ENCODE assay signal across 8 mouse cellular contexts in the genomic region with DNA sequence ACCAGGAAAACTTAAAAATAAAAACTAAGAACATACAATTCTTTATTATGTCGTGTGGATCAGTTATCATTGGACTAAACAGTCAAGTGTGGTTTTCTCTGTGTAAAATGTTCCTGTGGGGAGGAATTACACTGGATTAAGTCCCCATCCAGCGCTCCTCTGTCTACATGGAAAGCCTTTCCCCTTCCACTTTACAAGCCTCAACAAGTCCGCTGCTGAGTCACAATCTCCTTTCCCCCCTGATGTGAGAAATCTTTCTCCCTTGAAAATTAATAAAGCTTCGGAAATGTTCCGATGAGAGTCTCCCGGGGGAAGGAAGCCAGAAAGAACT. TPM values are rescaled to one million over a fixed set of nuclear protein-coding genes. Genes with fewer than 3 reads are reported as not detected.
DNase-seq lines count a peak whose midpoint lies in the region; ATAC-seq and TF ChIP-seq lines count a peak whose summit lies in the region.

No protein-coding gene starts in this region.

- H3K27me3 ChIP-seq in embryonic facial prominence, embryonic 12.5 days = peaks cover 3% of the 10 kb centered on the region; the same call in 1 of the 2 replicates
- H3K27me3 ChIP-seq in hindbrain, postnatal 0 days (ENCODE audit: insufficient read depth, low read length) = no peaks in the 10 kb centered on the region
- no peaks in the 10 kb centered on the region for H3K27me3 ChIP-seq in midbrain, postnatal 0 days (ENCODE audit: insufficient read depth, low read length)

- intact Hi-C loops in left cerebral cortex, adult 2 months (cut with DNase I) = loop anchor here (10.0 kb wide), 4 partner anchors 433 to 1287 kb away; a partner anchor contains a TSS

- peak overlapping the region; percentile 95 for H3K4me3 ChIP-seq in left cerebral cortex, adult 2 months
- peak overlapping the region; percentile 84 for H3K4me3 ChIP-seq in embryonic facial prominence, embryonic 12.5 days
- peak overlapping the region; percentile 99 for H3K4me3 ChIP-seq in hindbrain, postnatal 0 days (ENCODE audit: low read length)
- peak overlapping the region; percentile 99 for H3K4me3 ChIP-seq in midbrain, postnatal 0 days (ENCODE audit: low read depth, low read length)

- DNase-seq in left cerebral cortex, adult 2 months (ENCODE audit: extremely low spot score in 1 of 2, low spot score in 2 of 2) = no peak
- no peak for DNase-seq in left cerebral cortex, adult 11 months (ENCODE audit: low spot score)
- DNase-seq in hindbrain, postnatal 0 days (ENCODE audit: low spot score) = no peak
- DNase-seq in midbrain, postnatal 0 days (ENCODE audit: low spot score) = no peak
- DNase-seq in cerebellum, postnatal 36 days = no peak
- DNase-seq in layer of hippocampus, adult 11-12 months (ENCODE audit: low spot score) = no peak
- no peak for DNase-seq in adrenal gland, postnatal 14 days

- H3K27ac ChIP-seq in left cerebral cortex, adult 2 months = peak overlapping the region; percentile 97
- H3K27ac ChIP-seq in embryonic facial prominence, embryonic 12.5 days = peak overlapping the region; percentile 92; the same call in 1 of the 2 replicates
- peak overlapping the region; percentile 99 for H3K27ac ChIP-seq in hindbrain, postnatal 0 days
- peak overlapping the region; percentile 100 for H3K27ac ChIP-seq in midbrain, postnatal 0 days (ENCODE audit: low read depth, low read length)

- peaks cover 3% of the 10 kb centered on the region; the same call in 1 of the 2 replicates for H3K4me1 ChIP-seq in embryonic facial prominence, embryonic 12.5 days
- no peaks in the 10 kb centered on the region for H3K4me1 ChIP-seq in hindbrain, postnatal 0 days (ENCODE audit: insufficient read depth, low read length)
- no peaks in the 10 kb centered on the region for H3K4me1 ChIP-seq in midbrain, postnatal 0 days (ENCODE audit: insufficient read depth, low read length)

- ATAC-seq in embryonic facial prominence, embryonic 12.5 days (ENCODE audit: insufficient number of reproducible peaks, insufficient read depth, low FRiP score, low TSS enrichment) = no peak
- no peak for ATAC-seq in hindbrain, postnatal 0 days
- no peak for ATAC-seq in midbrain, postnatal 0 days (ENCODE audit: low FRiP score)

- H3K9ac ChIP-seq in embryonic facial prominence, embryonic 12.5 days = peak overlapping the region; percentile 75; the same call in 1 of the 2 replicates
- peak overlapping the region; percentile 97 for H3K9ac ChIP-seq in hindbrain, postnatal 0 days (replicated peaks; ENCODE audit: low read length)
- peak overlapping the region; percentile 98 for H3K9ac ChIP-seq in midbrain, postnatal 0 days (replicated peaks; ENCODE audit: low read length, poor library complexity, severe bottlenecking)

- TF ChIP-seq CTCF in left cerebral cortex, adult 2 months (IDR thresholded peaks at IDR 0.05) = no peak
- TF ChIP-seq CTCF in hindbrain, postnatal 0 days (IDR thresholded peaks at IDR 0.05; ENCODE audit: low read depth) = no peak
- no peak for TF ChIP-seq CTCF in midbrain, postnatal 0 days (IDR thresholded peaks at IDR 0.05)

- peak overlapping the region; percentile 92 for H3K4me2 ChIP-seq in embryonic facial prominence, embryonic 12.5 days (replicated peaks)
- H3K4me2 ChIP-seq in hindbrain, postnatal 0 days (ENCODE audit: low read depth, low read length) = peak overlapping the region; percentile 87
- peak overlapping the region; percentile 81 for H3K4me2 ChIP-seq in midbrain, postnatal 0 days (ENCODE audit: low read depth, low read length, poor library complexity, severe bottlenecking)

- 3% methylated on average over 6 of the region's 6 CpGs for WGBS in embryonic facial prominence, embryonic 12.5 days
- 3% methylated on average over 6 of the region's 6 CpGs for WGBS in hindbrain, postnatal 0 days
- WGBS in midbrain, postnatal 0 days = under 1% methylated on average over 6 of the region's 6 CpGs

- no peaks in the 10 kb centered on the region for H3K9me3 ChIP-seq in embryonic facial prominence, embryonic 12.5 days
- no peaks in the 10 kb centered on the region for H3K9me3 ChIP-seq in hindbrain, postnatal 0 days (ENCODE audit: low read length)
- no peaks in the 10 kb centered on the region for H3K9me3 ChIP-seq in midbrain, postnatal 0 days (ENCODE audit: low read length)

- no peaks in the 10 kb centered on the region for H3K36me3 ChIP-seq in embryonic facial prominence, embryonic 12.5 days
- no peaks in the 10 kb centered on the region for H3K36me3 ChIP-seq in hindbrain, postnatal 0 days (ENCODE audit: insufficient read depth, low read length)
- no peaks in the 10 kb centered on the region for H3K36me3 ChIP-seq in midbrain, postnatal 0 days (ENCODE audit: insufficient read depth, low read length)

RNA-seq across cellular contexts. Expression of a gene that starts 0.9 kb away (rescaled TPM):
- total RNA-seq in left cerebral cortex, adult 2 months (2021) = 10 to 100 TPM; 59.2 to 66.1 TPM
- polyA plus RNA-seq in embryonic facial prominence, embryonic 12.5 days (2016; fragmentation: Nextera tagmentation; extraction: Ambion mirVana) = 2.0 and 2.4 TPM in 2 replicates
- total RNA-seq in hindbrain, postnatal 0 days (2014; rRNA removed) = 26.2 and 26.8 TPM in 2 replicates
- 13.6 and 14.9 TPM in 2 replicates for polyA plus RNA-seq in hindbrain, postnatal 0 days (2015; fragmentation: Nextera tagmentation; extraction: Ambion mirVana)
- 29.5 and 42.2 TPM in 2 replicates for total RNA-seq in midbrain, postnatal 0 days (2014; rRNA removed)
- 12.9 and 15.3 TPM in 2 replicates for polyA plus RNA-seq in midbrain, postnatal 0 days (2015; fragmentation: Nextera tagmentation; extraction: Ambion mirVana)
- 26.7 and 38.1 TPM in 2 replicates for total RNA-seq in adrenal gland, postnatal 14 days (2021)
